Mouse (Mus musculus) bone marrow macrophage, adult 2 months (primary cell): ENCODE measurements at regions not wholly inside any gene's neighbourhood (a gene's known extent, or its start where the extent isn't known, plus 50 kb on each side); places are given as distances from the start of the nearest gene placed in this dataset.

Experiments used
- CTCF ChIP-seq: IDR thresholded peaks from 2 replicates; pipeline ENCODE4 v1.5.1; 2012; ENCODE audit warnings: low read depth, mild to moderate bottlenecking, low read length, moderate library complexity
- POLR2A ChIP-seq: IDR thresholded peaks from 2 replicates; pipeline ENCODE4 v1.6.1; 2012; ENCODE audit warnings: mild to moderate bottlenecking, low read depth, low read length, borderline replicate concordance

DNA sequence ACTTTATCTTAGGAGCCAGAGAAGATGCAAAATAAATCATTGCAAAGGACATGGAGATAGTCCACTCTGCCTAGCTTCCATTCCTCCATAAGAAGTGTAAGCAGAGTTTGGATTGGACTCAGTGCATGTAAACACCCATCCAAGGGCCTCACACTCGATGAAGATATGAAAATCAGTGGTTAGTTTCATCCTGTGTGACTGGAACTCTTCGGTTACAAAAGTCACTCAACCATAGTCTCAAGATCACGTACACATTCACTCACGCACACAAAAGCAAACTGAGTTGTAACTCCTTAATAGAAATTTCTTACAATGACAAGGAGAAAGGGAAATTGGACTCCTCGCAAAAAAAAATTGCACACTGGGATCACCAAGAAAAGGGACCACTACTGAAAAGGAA lies 206.9 kb downstream of the Wdr11 start:
- TF ChIP-seq POLR2A: no peak
- no peak for TF ChIP-seq CTCF
